Mouse (Mus musculus) G1E (cell line): Measurements from ENCODE around the gene Zfp146.
"Not testable (repeated sequence)": the region's sequence is repeated elsewhere in the genome, so short reads cannot be mapped to it uniquely, and the experiment has no call there.

Source experiments
- CTCF ChIP-seq: IDR thresholded peaks from 2 replicates; pipeline ENCODE4 v1.5.1; 2012; ENCODE audit warnings: low read depth, low read length, inconsistent platforms, mixed read lengths
- GATA1 ChIP-seq: IDR thresholded peaks from 2 replicates; pipeline ENCODE4 v1.6.1; 2012; ENCODE audit warnings: borderline replicate concordance, low read length, inconsistent platforms, mixed read lengths
- POLR2AphosphoS5 ChIP-seq: IDR thresholded peaks from 2 replicates; pipeline ENCODE4 v1.6.1; 2012; ENCODE audit warnings: low read depth, low read length, inconsistent platforms; ENCODE audit not compliant: insufficient replicate concordance

GRCm38 (mm10) chr7:30117935-30118334 is 51.6 kb downstream of the Zfp146 start:
- TF ChIP-seq GATA1, CTCF, POLR2AphosphoS5: not testable (repeated sequence)
